Mouse (Mus musculus) embryonic facial prominence, embryonic 13.5 days (tissue): ENCODE data around the gene Tmprss13. TPM values are rescaled to one million over a fixed set of nuclear protein-coding genes. Genes with fewer than 3 reads are reported as not detected.

ENCODE experiments used
- ATAC-seq: fragments of 200-750 bp; cut with Nextera tagmentation; 2 replicates; pipeline ENCODE4 v1.8.0; 2017; ENCODE audit warnings: low read depth; ENCODE audit not compliant: insufficient number of reproducible peaks, insufficient read depth, low FRiP score, low TSS enrichment
- H3K27ac ChIP-seq: fragments of 300-500 bp; sonication (generic); 2 replicates; pipeline ENCODE4 v1.5.1; 2015; ENCODE audit warnings: moderate library complexity, mild to moderate bottlenecking, inconsistent platforms
- H3K27me3 ChIP-seq: fragments of 300-500 bp; sonication (generic); 2 replicates; pipeline ENCODE4 v1.6.1; 2015; ENCODE audit warnings: mild to moderate bottlenecking, inconsistent platforms
- H3K36me3 ChIP-seq: fragments of 300-500 bp; sonication (generic); 2 replicates; pipeline ENCODE4 v1.6.1; 2015; ENCODE audit warnings: mild to moderate bottlenecking, inconsistent platforms
- H3K4me1 ChIP-seq: fragments of 300-500 bp; sonication (generic); 2 replicates; pipeline ENCODE4 v1.6.1; 2015; ENCODE audit warnings: inconsistent platforms
- H3K4me2 ChIP-seq: fragments of 300-500 bp; sonication (generic); 2 replicates; pipeline ENCODE4 v1.6.1; 2015; ENCODE audit warnings: moderate library complexity, mild to moderate bottlenecking, inconsistent platforms
- H3K4me3 ChIP-seq: fragments of 300-500 bp; sonication (generic); 2 replicates; pipeline ENCODE4 v1.5.1; 2015; ENCODE audit warnings: mild to moderate bottlenecking, inconsistent platforms
- H3K9ac ChIP-seq: fragments of 300-500 bp; sonication (generic); 2 replicates; pipeline ENCODE4 v1.6.1; 2015; ENCODE audit warnings: mild to moderate bottlenecking, inconsistent platforms
- H3K9me3 ChIP-seq: fragments of 300-500 bp; sonication (generic); 2 replicates; pipeline ENCODE4 v1.6.1; 2016; ENCODE audit warnings: inconsistent platforms
- WGBS: fragments of 180-500 bp; shearing (Covaris S2); methylation state at CpG from one replicate; pipeline ENCODE4 v1.1.7; 2015; ENCODE audit warnings: mixed read lengths; 5-methylcytosine and 5-hydroxymethylcytosine counted together
- polyA plus RNA-seq: library from polyadenylated mRNA; unstranded; fragments of >200 nt; fragmentation: Nextera tagmentation; extraction: Ambion mirVana; gene quantifications from 2 replicates; pipeline ENCODE4 v1.2.1, GENCODE M21; 2015

Gene Tmprss13
- polyA plus RNA-seq, 1 experiment from 2014 or later: 3.8 TPM

DNA sequence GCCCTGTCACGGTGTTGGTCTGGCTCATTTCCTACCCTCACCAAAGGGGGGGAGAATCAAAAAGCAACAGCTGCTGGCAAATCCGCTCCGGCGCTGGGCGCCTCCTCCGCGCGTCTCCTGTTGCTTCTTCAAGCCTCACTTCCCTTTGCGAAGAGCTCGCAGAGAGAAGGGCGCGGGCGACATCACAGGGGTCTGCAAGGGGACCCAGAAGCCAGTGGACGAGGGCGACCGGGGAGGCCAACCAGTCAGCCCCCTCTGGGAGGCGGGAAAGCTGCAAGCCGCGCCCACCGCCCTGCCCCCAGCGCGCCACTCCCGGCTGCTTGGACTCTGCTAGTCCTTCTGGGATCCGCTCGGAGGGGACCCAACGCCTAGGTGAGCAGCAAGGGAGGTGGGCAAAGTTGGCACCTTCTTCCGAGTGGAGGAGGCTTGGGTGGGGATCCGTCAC, 51.2 kb downstream of the Tmprss13 start, which contains the start of gene Fxyd6:
Gene Fxyd6 (plus strand): TSS at position 69 of the 445 bp plus-strand sequence.
- peak within 1 kb of the TSS; percentile 65 for H3K4me3 ChIP-seq
- no peaks in the 10 kb centered on the region for H3K9me3 ChIP-seq
- peak within 1 kb of the TSS; percentile 89 for H3K4me2 ChIP-seq
- peak within 1 kb of the TSS; percentile 62 for H3K27ac ChIP-seq
- peak within 1 kb of the TSS; percentile 76 for H3K9ac ChIP-seq
- peaks cover 19% of the 10 kb centered on the region for H3K4me1 ChIP-seq
- H3K36me3 ChIP-seq: 0 out of 2 replicates have a peak, but pooled peaks cover under 1% of the 10 kb centered on the region
- H3K27me3 ChIP-seq: peaks cover 13% of the 10 kb centered on the region; the same call in 1 of the 2 replicates
- under 1% methylated on average over 28 of the region's 28 CpGs for WGBS
- peak; percentile 39; the same call in 1 of the 2 replicates for ATAC-seq

DNA sequence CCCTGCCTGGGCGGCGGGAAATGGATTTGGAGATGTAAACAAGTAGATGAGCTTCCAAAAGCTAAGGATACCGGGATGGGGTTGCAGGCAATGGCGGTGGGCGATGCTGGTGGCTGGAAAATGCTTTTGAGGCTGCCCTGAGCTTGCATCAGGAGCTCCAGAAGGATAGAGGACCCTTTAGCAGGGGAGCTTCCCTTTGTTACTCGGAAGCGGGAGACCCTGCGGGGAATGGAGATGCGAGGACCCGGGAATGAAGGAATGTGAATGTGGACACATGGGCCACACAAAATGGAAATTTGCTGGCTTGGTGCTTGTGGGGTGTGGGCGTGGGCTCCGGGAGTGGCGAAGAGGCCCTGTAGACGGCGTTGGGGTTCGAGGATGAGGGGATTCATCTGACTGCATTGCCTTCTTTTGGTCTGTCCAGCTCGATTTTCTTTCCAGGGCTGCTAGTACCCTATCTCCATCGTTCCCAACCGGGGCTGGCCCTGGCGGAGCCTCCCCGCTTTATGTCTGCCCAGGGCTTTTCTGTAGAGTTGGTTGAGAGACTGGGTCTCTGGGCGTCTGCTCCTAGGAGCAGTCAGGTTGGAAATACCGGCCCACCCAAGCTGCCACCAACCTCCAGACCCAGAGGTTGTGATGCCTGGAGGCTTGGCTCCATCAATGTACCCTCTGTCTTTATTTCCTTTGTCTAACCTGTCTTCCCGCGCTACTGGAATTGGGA, 51.9 kb downstream of the Tmprss13 start:
- Histone ChIP-seq H3K4me1 (peaks cover 20% of the 10 kb centered on the region), H3K27ac (peak overlapping the region; percentile 62), H3K4me3 (peak overlapping the region; percentile 65), H3K27me3 (peaks cover 13% of the 10 kb centered on the region; the same call in 1 of the 2 replicates), H3K4me2 (peak overlapping the region; percentile 89), H3K9ac (peak overlapping the region; percentile 76), H3K36me3 (0 out of 2 replicates have a peak, but pooled peaks cover 4% of the 10 kb centered on the region), H3K9me3 (no peaks in the 10 kb centered on the region)
- no peak for ATAC-seq
- WGBS: 2% methylated on average over 25 of the region's 25 CpGs

DNA sequence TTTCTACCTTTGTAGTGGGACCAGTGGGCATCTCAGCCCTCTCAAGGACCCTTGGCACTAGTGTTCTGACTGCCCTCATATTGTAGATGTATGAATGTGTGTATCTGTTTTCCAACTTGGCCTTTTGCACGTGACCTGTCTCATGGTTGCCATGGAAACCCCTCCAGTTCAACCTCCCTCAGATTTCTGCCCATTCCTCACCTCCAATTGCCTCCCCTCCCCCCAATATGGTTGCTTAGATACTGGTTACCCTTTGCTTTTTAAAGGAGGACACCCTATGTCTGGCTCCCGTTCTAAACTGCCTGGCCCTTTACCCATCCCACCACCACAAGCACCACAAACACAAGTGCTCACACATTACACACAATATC, 52.4 kb downstream of the Tmprss13 start:
- Histone ChIP-seq H3K9me3 (no peaks in the 10 kb centered on the region), H3K36me3 (0 out of 2 replicates have a peak, but pooled peaks cover 4% of the 10 kb centered on the region), H3K4me3 (peak overlapping the region; percentile 65), H3K27ac (no peak overlapping the region), H3K4me1 (peaks cover 20% of the 10 kb centered on the region), H3K9ac (peak overlapping the region; percentile 76; the same call in 1 of the 2 replicates), H3K27me3 (peaks cover 13% of the 10 kb centered on the region; the same call in 1 of the 2 replicates), H3K4me2 (peak overlapping the region; percentile 89)
- ATAC-seq: no peak
- WGBS: 26% methylated on average over 2 of the region's 2 CpGs

DNA sequence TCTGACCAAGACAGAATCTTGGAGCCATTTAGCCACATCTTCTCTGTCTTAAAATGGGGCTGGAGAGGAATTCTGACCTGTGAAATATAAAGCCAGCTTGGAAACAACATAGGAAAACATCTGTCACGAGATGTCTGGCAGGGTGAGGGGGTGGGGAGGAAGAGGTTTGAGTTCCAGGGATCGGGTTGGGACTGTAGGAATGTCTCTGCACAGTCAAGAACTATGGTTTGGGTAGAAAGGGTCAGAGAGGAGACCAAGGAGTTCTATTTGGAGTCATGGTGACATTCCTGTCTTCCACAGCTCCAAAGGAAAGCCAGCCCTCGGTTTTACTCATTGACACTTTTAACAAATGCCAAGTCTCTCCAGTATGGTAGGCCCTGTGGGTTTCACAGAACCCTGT, 55.0 kb downstream of the Tmprss13 start:
- Histone ChIP-seq H3K4me3 (no peak overlapping the region), H3K27ac (no peak overlapping the region), H3K4me2 (no peak overlapping the region), H3K9ac (no peak overlapping the region), H3K9me3 (no peaks in the 10 kb centered on the region), H3K36me3 (0 out of 2 replicates have a peak, but pooled peaks cover 4% of the 10 kb centered on the region), H3K27me3 (peaks cover 4% of the 10 kb centered on the region; the same call in 1 of the 2 replicates), H3K4me1 (peaks cover 20% of the 10 kb centered on the region)
- no peak for ATAC-seq
- 70% methylated on average over 3 of the region's 3 CpGs for WGBS

DNA sequence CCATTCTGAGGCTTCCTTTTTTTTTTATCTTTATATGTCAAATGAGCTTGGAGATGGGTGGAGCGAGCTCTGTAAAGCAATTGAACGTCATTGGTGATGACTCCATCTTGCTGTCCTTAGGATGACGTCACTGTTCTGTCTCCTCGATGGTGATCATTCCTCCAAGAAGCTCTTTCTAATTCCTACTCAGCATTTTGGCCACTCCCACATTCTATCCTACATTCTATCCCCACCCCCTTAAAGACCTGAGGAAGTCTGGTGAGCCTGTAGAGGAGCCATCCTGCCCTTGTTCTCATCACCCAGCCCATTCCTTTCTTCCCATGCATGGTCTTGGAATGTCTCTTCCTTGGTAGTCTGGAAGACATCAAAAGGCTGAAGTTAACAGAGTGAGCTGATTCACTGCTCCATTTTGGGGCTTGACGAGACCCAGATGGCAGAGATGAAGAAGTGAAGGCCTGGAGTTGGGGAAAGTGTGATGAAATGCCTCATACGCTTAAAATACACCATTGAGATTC, 56.1 kb downstream of the Tmprss13 start:
- ATAC-seq: no peak
- no peaks in the 10 kb centered on the region for H3K9me3 ChIP-seq
- H3K4me1 ChIP-seq: peaks cover 14% of the 10 kb centered on the region
- 89% methylated on average over 6 of the region's 6 CpGs for WGBS
- H3K36me3 ChIP-seq: 0 out of 2 replicates have a peak, but pooled peaks cover 4% of the 10 kb centered on the region
- H3K4me2 ChIP-seq: no peak overlapping the region
- no peak overlapping the region for H3K4me3 ChIP-seq
- no peaks in the 10 kb centered on the region for H3K27me3 ChIP-seq
- no peak overlapping the region for H3K9ac ChIP-seq
- no peak overlapping the region for H3K27ac ChIP-seq

DNA sequence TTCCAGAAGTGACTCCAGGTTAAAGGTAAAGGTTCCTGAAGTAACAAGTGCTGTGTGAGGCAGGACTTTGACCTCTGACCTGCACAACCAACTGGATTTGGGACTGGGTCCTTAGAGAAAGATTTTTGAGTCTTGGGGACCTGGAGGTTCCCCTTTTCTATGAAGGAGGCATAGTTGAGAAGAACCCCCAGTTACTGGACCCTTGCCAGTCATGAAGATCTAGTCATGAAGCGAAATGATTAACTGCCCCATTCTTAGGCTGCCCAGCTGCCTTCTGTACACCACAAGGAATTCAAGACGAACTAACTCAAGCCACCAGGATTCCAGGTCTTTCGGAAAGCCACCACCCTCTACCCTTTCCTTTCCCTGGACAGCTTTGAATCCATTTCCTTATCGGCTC, 57.5 kb downstream of the Tmprss13 start:
- Histone ChIP-seq H3K36me3 (0 out of 2 replicates have a peak, but pooled peaks cover 4% of the 10 kb centered on the region), H3K27me3 (no peaks in the 10 kb centered on the region)
- WGBS: 84% methylated on average over 4 of the region's 4 CpGs

DNA sequence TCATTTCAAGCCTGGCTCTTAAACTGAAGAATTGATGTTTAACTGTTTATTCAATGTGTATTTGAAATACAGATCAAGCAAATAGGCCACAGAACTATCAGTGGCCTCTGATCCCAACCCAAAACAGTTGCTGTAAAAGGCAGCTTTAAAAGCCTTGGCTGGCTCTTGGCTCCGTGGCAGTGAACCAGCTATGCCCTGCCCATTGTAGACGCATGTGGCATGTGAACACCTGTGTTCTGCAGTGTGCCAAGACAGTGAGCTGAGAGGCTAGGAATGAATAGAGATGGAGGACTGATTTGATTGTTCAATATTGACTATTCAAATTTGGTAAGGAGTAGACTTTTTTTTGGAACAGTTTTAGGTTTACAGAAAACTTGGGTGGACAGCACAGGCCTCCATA, 58.0 kb downstream of the Tmprss13 start:
- no peak overlapping the region for H3K9ac ChIP-seq
- 91% methylated on average over 2 of the region's 2 CpGs for WGBS
- ATAC-seq: no peak
- H3K4me1 ChIP-seq: peaks cover 18% of the 10 kb centered on the region; the same call in 1 of the 2 replicates
- H3K9me3 ChIP-seq: no peaks in the 10 kb centered on the region
- H3K27ac ChIP-seq: no peak overlapping the region
- 0 out of 2 replicates have a peak, but pooled peaks cover 4% of the 10 kb centered on the region for H3K36me3 ChIP-seq
- no peak overlapping the region for H3K4me2 ChIP-seq
- H3K27me3 ChIP-seq: no peaks in the 10 kb centered on the region
- H3K4me3 ChIP-seq: no peak overlapping the region

More for the DNA sequence above, 57.5 kb downstream of the Tmprss13 start:
- Histone ChIP-seq H3K9ac (no peak overlapping the region), H3K4me3 (no peak overlapping the region), H3K27ac (no peak overlapping the region), H3K4me2 (no peak overlapping the region), H3K4me1 (peaks cover 19% of the 10 kb centered on the region; the same call in 1 of the 2 replicates), H3K9me3 (no peaks in the 10 kb centered on the region)
- no peak for ATAC-seq

DNA sequence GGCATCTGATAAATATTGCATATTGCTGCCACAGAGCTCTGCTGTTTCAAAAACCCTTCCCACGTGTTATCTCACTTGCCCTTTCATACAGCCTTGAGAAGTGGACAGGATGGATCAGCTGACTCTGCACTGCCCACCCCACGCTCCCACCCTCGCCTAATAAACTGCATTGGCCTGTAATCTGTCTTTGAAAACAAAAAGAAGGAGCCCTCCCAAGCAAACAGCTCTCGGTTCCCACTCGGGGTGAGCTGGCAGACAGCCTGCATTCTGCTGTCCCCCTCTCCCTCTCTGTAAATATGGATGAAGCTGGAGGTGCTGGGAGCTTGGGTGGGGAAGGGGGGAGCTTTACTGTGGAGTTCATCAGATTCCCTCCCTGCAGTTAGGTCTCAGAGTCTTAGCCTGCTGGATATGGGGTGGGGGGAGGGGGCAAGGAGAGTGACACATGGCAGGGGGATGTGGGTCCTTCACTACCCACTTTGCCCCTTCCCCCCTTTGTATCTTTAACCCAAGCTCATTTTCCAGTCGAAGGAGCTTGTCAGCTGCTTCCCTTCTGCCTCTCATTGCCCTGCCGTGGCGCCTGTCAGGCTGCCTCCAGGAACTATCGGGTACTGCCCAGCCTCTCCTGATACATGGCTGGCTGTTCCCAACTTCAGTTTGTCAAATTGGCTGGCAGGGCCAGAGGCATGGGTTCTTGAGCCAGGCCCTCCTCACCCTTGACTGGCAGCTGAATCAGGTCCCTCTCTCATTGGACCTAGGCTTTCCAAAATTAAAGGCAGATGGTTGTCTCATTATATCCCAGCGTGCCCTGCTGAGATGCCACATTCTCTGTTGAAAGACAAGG, 61.7 kb downstream of the Tmprss13 start:
- Histone ChIP-seq H3K9me3 (no peaks in the 10 kb centered on the region), H3K9ac (0 out of 2 replicates have a peak overlapping the region, but pooled peaks have one; percentile 36), H3K4me3 (no peak overlapping the region), H3K27ac (no peak overlapping the region), H3K4me1 (peaks cover 12% of the 10 kb centered on the region; the same call in 1 of the 2 replicates), H3K36me3 (no peaks in the 10 kb centered on the region), H3K27me3 (no peaks in the 10 kb centered on the region), H3K4me2 (no peak overlapping the region)
- no peak for ATAC-seq
- 51% methylated on average over 10 of the region's 10 CpGs for WGBS

DNA sequence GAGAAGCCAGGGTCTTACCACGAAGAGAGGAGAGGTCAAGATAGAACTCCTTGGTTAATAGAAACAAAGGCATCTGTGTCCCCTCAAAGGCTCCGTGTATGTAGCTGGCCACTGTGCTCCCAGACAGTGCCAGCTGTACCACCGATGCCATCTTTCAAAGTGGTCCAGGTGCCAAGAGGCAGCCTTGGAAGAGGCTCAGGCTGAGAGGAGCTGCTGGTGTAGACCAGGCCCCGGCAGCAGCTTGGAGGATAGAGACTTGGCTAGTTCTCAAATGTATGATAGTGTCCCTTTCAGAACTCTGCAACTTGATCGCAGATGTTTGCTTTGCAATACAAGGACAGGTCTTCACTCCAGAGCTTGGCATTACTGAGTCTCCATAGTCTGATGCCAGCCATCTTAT, 63.4 kb downstream of the Tmprss13 start:
- Histone ChIP-seq H3K4me3 (no peak overlapping the region), H3K36me3 (no peaks in the 10 kb centered on the region), H3K4me1 (peaks cover 12% of the 10 kb centered on the region; the same call in 1 of the 2 replicates), H3K27me3 (no peaks in the 10 kb centered on the region), H3K9ac (no peak overlapping the region), H3K9me3 (no peaks in the 10 kb centered on the region), H3K27ac (no peak overlapping the region), H3K4me2 (no peak overlapping the region)
- WGBS: 73% methylated on average over 5 of the region's 5 CpGs
- ATAC-seq: no peak

DNA sequence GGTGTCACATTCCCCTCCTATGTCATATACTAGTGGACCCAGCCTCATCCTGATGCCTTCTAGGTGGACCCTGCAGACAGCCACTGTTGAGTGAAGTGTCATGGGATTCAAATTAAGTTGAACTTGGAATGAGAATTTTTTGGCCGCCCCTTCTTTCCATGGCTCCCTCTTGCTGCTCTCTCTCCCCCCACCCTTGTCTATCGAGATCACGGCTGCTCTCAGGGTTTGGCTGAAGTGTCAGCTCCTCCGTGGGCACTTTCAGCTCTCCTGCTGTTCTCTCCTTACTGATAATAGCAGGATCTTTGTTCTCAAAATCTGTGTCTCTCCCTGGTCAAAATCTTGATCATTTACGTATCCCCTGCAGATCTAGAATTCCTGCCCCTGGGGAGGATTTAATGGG, 63.9 kb downstream of the Tmprss13 start:
- Histone ChIP-seq H3K4me1 (peaks cover 12% of the 10 kb centered on the region; the same call in 1 of the 2 replicates), H3K27ac (no peak overlapping the region), H3K4me3 (no peak overlapping the region), H3K4me2 (no peak overlapping the region), H3K9ac (no peak overlapping the region), H3K27me3 (no peaks in the 10 kb centered on the region), H3K9me3 (no peaks in the 10 kb centered on the region), H3K36me3 (no peaks in the 10 kb centered on the region)
- ATAC-seq: no peak
- WGBS: 74% methylated on average over 5 of the region's 5 CpGs

DNA sequence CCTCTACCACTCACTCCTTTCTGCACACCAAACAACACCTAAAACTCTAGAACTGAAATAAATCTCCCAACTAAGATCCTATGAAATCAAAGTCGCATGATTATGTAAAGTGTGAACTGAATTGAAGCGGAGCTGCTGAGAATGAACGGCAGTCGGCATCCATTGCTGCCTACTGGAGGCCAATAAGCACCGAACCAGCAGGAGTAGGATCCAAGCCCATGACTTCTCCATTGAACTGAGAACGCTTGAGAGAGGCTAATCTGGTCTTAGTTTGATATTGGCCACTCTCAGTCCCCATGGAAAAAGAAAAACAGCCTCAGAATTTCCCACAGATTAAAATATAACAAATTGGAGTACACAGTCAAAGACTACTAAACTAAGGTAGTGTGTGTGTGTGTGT, 65.0 kb downstream of the Tmprss13 start:
- Histone ChIP-seq H3K27me3 (no peaks in the 10 kb centered on the region), H3K9ac (no peak overlapping the region), H3K27ac (no peak overlapping the region), H3K9me3 (no peaks in the 10 kb centered on the region), H3K36me3 (no peaks in the 10 kb centered on the region), H3K4me2 (no peak overlapping the region), H3K4me1 (peaks cover 12% of the 10 kb centered on the region; the same call in 1 of the 2 replicates), H3K4me3 (no peak overlapping the region)
- no peak for ATAC-seq
- 95% methylated on average over 6 of the region's 6 CpGs for WGBS
